Mouse (Mus musculus): Measurements from ENCODE around the gene Olfr951.

Olfr951 gene

GRCm38 (mm10) chr9:39387110-39387509 lies at the start of gene Olfr951:
Gene Olfr951 (plus strand): TSS chr9:39387410.
- no peak for DNase-seq

DNA sequence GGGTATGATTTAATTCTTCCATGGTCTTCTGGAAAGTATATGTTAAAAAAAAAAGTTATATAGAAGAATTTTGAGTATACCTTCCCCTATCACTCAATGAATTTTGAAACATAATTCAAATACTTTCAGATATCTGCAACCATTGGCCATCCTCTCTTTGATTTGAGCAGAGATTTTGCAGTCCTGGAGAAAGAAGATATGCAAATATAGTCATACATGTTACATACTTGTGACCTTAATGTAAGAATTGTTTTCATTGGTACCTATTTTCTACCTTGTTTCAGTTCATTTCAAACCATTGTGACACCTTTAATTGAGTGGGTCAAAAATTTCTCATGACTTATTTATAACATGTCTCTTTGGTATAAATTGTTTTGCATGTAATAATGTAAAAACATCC lies 39.8 kb downstream of the Olfr951 start, which contains the start of gene Olfr952:
TSS of gene Olfr952 (minus strand) at position 101 of the 400 bp plus-strand sequence.
- DNase-seq, result no peak
